Comparison of ENCODE assay signal across 24 mouse cellular contexts in the genomic region with DNA sequence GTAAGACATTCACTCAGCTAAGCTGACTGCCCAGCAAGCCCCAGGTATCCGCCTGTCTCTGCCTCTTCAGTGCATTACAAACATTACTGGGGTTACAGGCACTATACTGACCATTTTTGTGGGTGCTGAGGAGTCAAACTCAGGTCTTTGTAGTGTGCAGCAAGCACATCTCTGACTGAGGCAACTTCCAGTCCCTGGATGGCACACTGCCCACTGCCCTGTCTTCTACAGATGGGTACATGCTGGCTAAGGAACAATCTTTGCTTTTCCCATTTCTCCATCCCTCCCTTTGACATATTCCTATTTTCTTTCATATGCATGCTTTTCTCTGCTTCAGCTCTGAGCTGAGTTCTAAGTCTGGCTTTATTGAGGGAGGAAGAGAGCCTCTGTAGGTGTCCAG.
"Had no signal": no experiment of that assay in that cellular context is flagged by ENCODE, and none has a peak within 500 bp of the region (broad histone marks: within the 10 kb centered on the region; RNA-seq: fewer than 3 reads in every experiment).

No protein-coding gene starts in this region.

- H3K27me3 ChIP-seq: heart, embryonic 12.5 days; hindbrain, embryonic 12.5 days; intestine, embryonic 15.5 days; liver, embryonic 13.5 days had no signal

- H3K9me3 ChIP-seq: heart, embryonic 12.5 days; hindbrain, embryonic 10.5 days; hindbrain, embryonic 12.5 days; intestine, embryonic 15.5 days; limb, embryonic 10.5 days; limb, embryonic 12.5 days; liver, embryonic 13.5 days; liver, embryonic 15.5 days had no signal

- DNase-seq: gastrocnemius, adult 2 months; gastrocnemius, postnatal 10 days; gastrocnemius, postnatal 25 days; heart, adult 2 months; heart, postnatal 10 days; heart, postnatal 4 days; kidney, adult 18-20 months; kidney, adult 8-10 months; kidney, postnatal 10 days; kidney, postnatal 25 days; kidney, postnatal 4 days; liver; liver, embryonic 13.5 days; liver, postnatal 0 days had no signal

- H3K27ac ChIP-seq: gastrocnemius, adult 2 months; heart, adult 2 months; hindbrain, embryonic 10.5 days; hindbrain, embryonic 12.5 days; hindbrain, embryonic 14.5 days; intestine, embryonic 15.5 days; layer of hippocampus, adult 2 months; left cerebral cortex, adult 2 months; limb, embryonic 10.5 days; limb, embryonic 12.5 days; liver, embryonic 13.5 days; liver, embryonic 15.5 days had no signal

- H3K4me1 ChIP-seq: heart, embryonic 12.5 days; hindbrain, embryonic 10.5 days; hindbrain, embryonic 12.5 days; intestine, embryonic 15.5 days; limb, embryonic 10.5 days; limb, embryonic 12.5 days; liver, embryonic 13.5 days; liver, embryonic 15.5 days had no signal

- H3K36me3 ChIP-seq: heart, embryonic 12.5 days; hindbrain, embryonic 10.5 days; hindbrain, embryonic 12.5 days; intestine, embryonic 15.5 days; limb, embryonic 10.5 days; limb, embryonic 12.5 days; liver, embryonic 13.5 days; liver, embryonic 15.5 days had no signal

- H3K4me3 ChIP-seq: gastrocnemius, adult 2 months; heart, adult 2 months; heart, embryonic 12.5 days; hindbrain, embryonic 10.5 days; hindbrain, embryonic 12.5 days; intestine, embryonic 15.5 days; layer of hippocampus, adult 2 months; left cerebral cortex, adult 2 months; limb, embryonic 10.5 days; limb, embryonic 12.5 days; liver, embryonic 13.5 days; liver, embryonic 15.5 days had no signal
